Comparison of ENCODE assay signal across 8 mouse cellular contexts in the genomic region with DNA sequence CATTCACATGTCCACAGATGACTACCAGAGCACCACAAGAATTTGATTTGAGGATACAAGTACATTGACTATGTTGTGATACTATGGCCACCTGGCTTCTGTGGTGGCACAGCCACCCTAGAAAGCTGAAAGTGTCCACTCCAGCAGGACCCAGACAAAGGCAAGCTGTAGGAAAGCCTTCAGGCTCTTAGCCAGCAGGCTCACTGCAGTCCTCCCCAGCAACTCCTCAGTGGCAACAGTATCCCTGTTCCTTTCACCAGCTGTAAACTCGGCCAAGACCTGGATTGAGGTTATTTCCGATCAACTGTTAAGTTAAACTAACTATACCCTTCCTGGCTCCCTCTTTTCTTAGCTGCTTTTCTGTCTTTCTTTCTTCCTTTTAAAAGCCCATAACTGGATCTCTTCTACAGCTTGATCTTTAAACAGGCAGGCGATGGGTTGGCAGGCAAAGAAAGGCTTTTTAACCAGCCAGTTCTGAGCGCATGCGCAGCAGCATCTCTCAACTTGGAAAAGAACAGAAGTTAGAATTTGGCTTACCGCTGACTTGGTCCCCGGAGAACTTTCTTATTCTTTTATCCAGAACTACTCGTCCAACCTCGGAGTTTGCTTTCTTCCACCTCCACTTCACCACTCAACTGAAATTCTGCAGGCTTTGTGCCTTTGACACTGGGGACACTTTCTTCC.
DNase-seq lines count a peak whose midpoint lies in the region; ATAC-seq and TF ChIP-seq lines count a peak whose summit lies in the region.

No protein-coding gene starts in this region.

- no peaks in the 10 kb centered on the region for H3K27me3 ChIP-seq in heart, embryonic 10.5 days (ENCODE audit: insufficient read depth, poor library complexity, severe bottlenecking)
- no peaks in the 10 kb centered on the region for H3K27me3 ChIP-seq in limb, embryonic 15.5 days
- no peaks in the 10 kb centered on the region for H3K27me3 ChIP-seq in hindbrain, embryonic 11.5 days (ENCODE audit: control insufficient read depth, insufficient read depth, low read length)
- H3K27me3 ChIP-seq in intestine, postnatal 0 days (replicated peaks; ENCODE audit: control insufficient read depth, insufficient read depth, low read length) = no peaks in the 10 kb centered on the region

- no peak for TF ChIP-seq CTCF in intestine, postnatal 0 days (IDR thresholded peaks at IDR 0.05; ENCODE audit: low read depth)

- no peaks in the 10 kb centered on the region for H3K4me1 ChIP-seq in heart, embryonic 10.5 days
- H3K4me1 ChIP-seq in limb, embryonic 15.5 days = no peaks in the 10 kb centered on the region
- no peaks in the 10 kb centered on the region for H3K4me1 ChIP-seq in hindbrain, embryonic 11.5 days (replicated peaks; ENCODE audit: control insufficient read depth, insufficient read depth, low read length)
- no peaks in the 10 kb centered on the region for H3K4me1 ChIP-seq in intestine, postnatal 0 days (replicated peaks; ENCODE audit: control insufficient read depth, insufficient read depth, low read length)

- no peak overlapping the region for H3K9ac ChIP-seq in limb, embryonic 15.5 days
- no peak overlapping the region for H3K9ac ChIP-seq in hindbrain, embryonic 11.5 days (ENCODE audit: low read depth, low read length)
- no peak overlapping the region for H3K9ac ChIP-seq in intestine, postnatal 0 days (ENCODE audit: low read depth, low read length)

- no peak overlapping the region for H3K4me2 ChIP-seq in limb, embryonic 15.5 days
- no peak overlapping the region for H3K4me2 ChIP-seq in hindbrain, embryonic 11.5 days (replicated peaks; ENCODE audit: low read depth, low read length)
- no peak overlapping the region for H3K4me2 ChIP-seq in intestine, postnatal 0 days (replicated peaks; ENCODE audit: low read depth)

- WGBS in heart, embryonic 10.5 days = 85% methylated on average over 9 of the region's 9 CpGs
- 51% methylated on average over 9 of the region's 9 CpGs for WGBS in limb, embryonic 15.5 days
- WGBS in hindbrain, embryonic 11.5 days = 92% methylated on average over 9 of the region's 9 CpGs
- 85% methylated on average over 9 of the region's 9 CpGs for WGBS in intestine, postnatal 0 days

- no peak overlapping the region for H3K27ac ChIP-seq in heart, embryonic 10.5 days
- peak overlapping the region; percentile 64 for H3K27ac ChIP-seq in limb, embryonic 15.5 days
- no peak overlapping the region for H3K27ac ChIP-seq in hindbrain, embryonic 11.5 days (ENCODE audit: low read depth, low read length)
- no peak overlapping the region for H3K27ac ChIP-seq in intestine, postnatal 0 days (ENCODE audit: low read depth, low read length)

- no peak; the same call in 1 of the 2 replicates for ATAC-seq in limb, embryonic 15.5 days (ENCODE audit: insufficient number of reproducible peaks, low FRiP score, low TSS enrichment, low read depth)
- ATAC-seq in hindbrain, embryonic 11.5 days (ENCODE audit: low FRiP score) = no peak
- ATAC-seq in intestine, postnatal 0 days = no peak

- H3K36me3 ChIP-seq in heart, embryonic 10.5 days = no peaks in the 10 kb centered on the region
- H3K36me3 ChIP-seq in limb, embryonic 15.5 days = no peaks in the 10 kb centered on the region
- no peaks in the 10 kb centered on the region for H3K36me3 ChIP-seq in hindbrain, embryonic 11.5 days (ENCODE audit: control insufficient read depth, insufficient read depth, low read length)
- no peaks in the 10 kb centered on the region for H3K36me3 ChIP-seq in intestine, postnatal 0 days (ENCODE audit: control insufficient read depth, insufficient read depth)

- H3K9me3 ChIP-seq in heart, embryonic 10.5 days = no peaks in the 10 kb centered on the region
- H3K9me3 ChIP-seq in limb, embryonic 15.5 days = no peaks in the 10 kb centered on the region
- H3K9me3 ChIP-seq in hindbrain, embryonic 11.5 days (ENCODE audit: control insufficient read depth, low read length) = no peaks in the 10 kb centered on the region
- H3K9me3 ChIP-seq in intestine, postnatal 0 days (ENCODE audit: control insufficient read depth) = no peaks in the 10 kb centered on the region

- no peak overlapping the region for H3K4me3 ChIP-seq in heart, embryonic 10.5 days
- no peak overlapping the region; the same call in 1 of the 2 replicates for H3K4me3 ChIP-seq in limb, embryonic 15.5 days
- no peak overlapping the region for H3K4me3 ChIP-seq in hindbrain, embryonic 11.5 days (ENCODE audit: low read depth, low read length)
- H3K4me3 ChIP-seq in intestine, postnatal 0 days (ENCODE audit: low read depth, low read length) = no peak overlapping the region

- DNase-seq in heart, adult 18-20 months = peak; percentile 57 to 77
- DNase-seq in heart, embryonic 10.5 days (ENCODE audit: low spot score) = no peak
- peak; percentile 20 for DNase-seq in brain, adult 2 months (ENCODE audit: low read depth, low spot score)
- peak; percentile 41 to 76 for DNase-seq in gastrocnemius, postnatal 4 days (ENCODE audit: low spot score in 2 of 2)
- DNase-seq in hindbrain, embryonic 11.5 days (ENCODE audit: low spot score) = no peak
- no peak for DNase-seq in thymus, postnatal 36 days

Comparison
In these comparisons a context has a peak if more than half of its experiments do, and no peak if none do; other contexts are left out.
1. DNase-seq: peak in heart, adult 18-20 months (2 of 2), brain, adult 2 months (single experiment) and gastrocnemius, postnatal 4 days (2 of 2); none in heart, embryonic 10.5 days (single experiment), hindbrain, embryonic 11.5 days (single experiment) and thymus, postnatal 36 days (0 of 2).